Mouse (Mus musculus) spleen, postnatal 4 days (tissue): ENCODE results near the gene Eif5a2.

Experiments used
- DNase-seq, 2 experiments: peaks; one replicate each; pipeline ENCODE4 v3.0.0; 2022; ENCODE audit warnings: low spot score in 2 of 2

The Eif5a2 gene

GRCm38 (mm10) chr3:28808039-28808643, 27.1 kb downstream of the Eif5a2 start:
- no peak for DNase-seq

DNA sequence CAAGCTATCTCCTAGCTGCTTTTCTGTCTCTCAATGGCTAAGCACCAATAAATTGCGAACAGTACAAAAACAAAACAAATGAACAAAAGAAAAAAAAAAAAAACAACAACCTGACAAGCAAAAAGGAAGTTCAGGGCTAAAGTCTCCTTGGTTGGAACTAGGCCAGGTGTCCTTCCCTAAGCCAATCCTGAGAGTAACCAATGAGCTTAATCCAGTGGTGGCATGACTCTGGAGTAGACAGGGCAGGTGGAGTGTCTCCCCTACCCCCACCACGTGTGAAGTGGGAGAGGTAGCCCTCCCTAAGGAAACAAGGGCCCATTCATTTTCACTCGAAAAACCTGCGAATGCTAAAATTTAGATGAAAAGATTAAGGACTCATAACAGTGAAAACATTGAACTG, 30.4 kb downstream of the Eif5a2 start:
- no peak for DNase-seq

DNA sequence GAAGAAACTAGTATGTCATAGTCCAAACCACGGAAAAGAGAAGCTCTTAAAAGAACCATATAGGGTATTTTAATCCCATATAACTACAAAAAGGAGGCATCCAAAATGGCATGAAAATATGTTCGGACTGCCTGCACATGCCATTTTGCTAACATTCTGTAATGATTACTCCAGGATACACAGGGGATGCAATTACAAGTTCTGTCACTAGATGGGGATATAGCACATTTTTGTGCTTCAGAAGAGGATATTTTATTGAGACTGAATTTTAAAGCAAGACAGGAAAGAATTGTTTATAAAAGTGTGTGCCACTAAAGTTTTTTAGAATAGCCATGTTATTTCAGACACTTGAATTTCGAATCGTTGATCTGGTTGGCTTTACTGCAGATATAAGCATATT, 33.3 kb downstream of the Eif5a2 start:
- DNase-seq: no peak

DNA sequence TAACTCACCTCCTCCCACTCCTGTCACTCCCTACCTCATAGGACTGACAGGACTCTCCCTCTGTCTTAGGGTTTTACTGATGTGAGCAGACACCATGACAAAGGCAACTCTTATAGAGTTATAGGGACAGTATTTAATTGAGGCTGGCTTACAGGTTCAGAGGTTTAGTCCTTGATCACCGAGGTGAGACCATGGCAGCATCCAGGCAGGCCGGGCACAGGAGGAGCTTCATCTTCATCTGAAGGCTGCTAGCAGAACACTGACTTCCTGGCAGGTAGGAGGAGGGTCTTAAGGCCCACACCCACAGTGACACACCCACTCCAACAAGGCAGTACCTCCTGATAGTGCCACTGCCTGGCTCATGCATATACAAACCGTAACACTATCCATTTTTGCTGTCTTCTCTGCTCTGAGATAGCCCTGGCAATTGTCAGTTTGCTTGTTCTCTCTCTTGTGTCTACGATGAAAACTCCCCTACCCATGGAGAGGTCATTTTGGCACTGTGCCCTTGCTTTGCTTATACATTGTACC, 35.0 kb downstream of the Eif5a2 start:
- DNase-seq: no peak

DNA sequence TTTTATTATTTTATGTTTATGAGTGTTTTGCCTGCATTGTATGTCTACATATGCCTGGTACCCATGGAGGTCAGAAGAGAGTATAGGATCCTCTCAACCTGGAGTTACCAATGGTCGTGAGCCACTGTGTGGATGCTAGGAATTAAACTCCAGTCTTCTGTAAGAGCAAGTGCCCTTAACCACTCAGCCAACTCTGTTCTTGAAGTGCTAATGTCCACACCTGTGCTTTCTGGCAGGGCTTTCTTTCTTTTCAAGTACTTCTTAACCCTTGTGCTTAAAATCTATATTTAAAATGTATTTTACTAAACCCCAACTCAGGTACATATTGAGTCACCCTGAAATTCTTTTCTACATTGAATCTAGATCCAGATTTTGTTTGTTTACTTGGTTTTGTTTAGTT, 45.2 kb downstream of the Eif5a2 start:
- no peak for DNase-seq

DNA sequence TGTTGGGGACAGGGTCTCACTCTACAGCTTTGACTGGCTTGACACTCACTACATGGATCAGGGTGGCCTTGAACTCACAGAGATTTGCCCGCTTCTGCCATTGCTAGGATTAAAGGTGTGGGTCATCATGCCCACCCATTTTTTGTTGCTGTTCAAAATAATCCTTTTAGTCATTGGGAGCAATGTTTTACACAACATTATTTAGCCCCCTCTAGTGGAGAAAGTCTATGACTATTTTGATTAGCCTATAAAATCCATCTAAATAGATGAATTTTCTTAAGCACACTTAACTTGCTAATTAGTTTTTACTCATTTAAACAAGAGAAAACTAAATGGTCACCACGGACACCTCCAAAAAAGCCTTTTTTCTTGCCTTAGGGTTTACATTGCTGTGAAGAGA, 46.5 kb downstream of the Eif5a2 start:
- no peak for DNase-seq

DNA sequence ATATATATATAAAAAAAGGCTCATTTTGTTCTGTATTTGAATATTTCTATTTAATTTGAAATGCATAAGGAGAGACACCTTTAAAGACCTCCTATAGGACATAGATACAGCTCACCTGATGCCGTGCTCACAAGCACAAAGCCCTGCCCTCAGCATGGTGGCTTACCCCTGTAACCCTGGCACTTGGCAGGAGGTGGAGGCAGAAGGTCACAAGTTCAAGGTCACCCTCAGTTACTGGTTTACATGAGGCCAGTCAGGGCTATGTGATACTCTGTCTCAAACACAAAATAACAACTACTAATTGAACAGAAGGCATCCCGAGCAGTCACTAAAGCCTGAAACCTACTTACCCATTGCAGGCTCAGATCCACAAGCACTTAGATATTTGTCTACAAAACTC, 48.4 kb downstream of the Eif5a2 start:
- no peak for DNase-seq

- DNase-seq: no peak
These were observed 55.8 kb downstream of the Eif5a2 start for GRCm38 (mm10) chr3:28836796-28837371.

- DNase-seq: no peak
These were observed 61.0 kb downstream of the Eif5a2 start for GRCm38 (mm10) chr3:28841886-28842649.

DNA sequence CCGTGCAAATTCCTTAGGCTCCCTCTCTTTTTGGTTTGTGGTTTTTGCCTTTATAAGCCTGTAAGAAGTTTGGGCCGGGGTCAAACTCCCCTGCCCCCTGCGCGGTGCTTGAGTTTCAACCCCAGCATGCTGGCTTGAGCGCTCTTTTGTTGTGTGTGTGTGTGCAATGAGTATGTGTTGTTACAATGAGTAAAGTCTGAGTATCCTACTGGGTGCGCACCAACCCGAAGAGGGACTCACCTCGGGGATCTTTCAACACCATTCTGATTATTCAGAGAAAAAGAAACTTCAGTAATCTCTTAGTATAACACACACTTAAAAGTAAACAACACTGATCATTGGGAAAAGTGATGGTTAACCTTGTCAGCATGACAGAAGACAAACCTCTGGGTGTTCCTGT, 62.2 kb downstream of the Eif5a2 start:
- DNase-seq: no peak

DNA sequence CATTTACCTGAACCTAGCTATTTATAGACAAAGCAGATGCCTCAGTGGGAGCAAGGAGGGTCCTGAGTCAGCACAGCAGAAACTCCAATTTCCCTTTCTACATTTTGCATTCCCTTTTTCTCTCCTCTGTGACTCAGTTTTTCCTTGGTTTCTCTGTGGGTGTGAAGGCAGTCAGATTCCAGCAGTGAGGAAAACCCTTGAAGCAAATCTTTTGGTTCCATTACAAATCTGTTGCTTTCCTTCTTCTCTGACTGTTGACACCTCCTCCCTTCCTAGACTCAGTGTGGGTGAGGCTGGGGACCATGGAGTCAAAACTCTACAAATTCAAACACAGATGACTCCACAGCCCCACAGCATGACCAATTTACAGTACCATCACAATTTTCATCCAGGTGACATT, 66.0 kb downstream of the Eif5a2 start:
- no peak for DNase-seq
